Mouse (Mus musculus) heart, adult 2 months (tissue): ENCODE measurements around the gene Kif1c.

Experiments used
- CTCF ChIP-seq: fragments of 200-600 bp; IDR thresholded peaks from 2 replicates; pipeline ENCODE4 v1.8.1; 2022; ENCODE audit warnings: antibody characterized with exemption, mild to moderate bottlenecking, moderate library complexity
- EP300 ChIP-seq: fragments of 200-500 bp; IDR thresholded peaks from 2 replicates; pipeline ENCODE4 v1.6.1; 2011; ENCODE audit warnings: low read depth, low read length, control low read depth; ENCODE audit not compliant: insufficient read depth
- POLR2A ChIP-seq: fragments of 200-500 bp; IDR thresholded peaks from 2 replicates; pipeline ENCODE4 v1.6.1; 2011; ENCODE audit warnings: mild to moderate bottlenecking, low read depth, low read length, control low read depth; ENCODE audit not compliant: insufficient read depth

GRCm38 (mm10) chr11:70652029-70652883, 48.1 kb upstream of the Kif1c start:
- TF ChIP-seq CTCF (no peak), POLR2A (no peak; the same call in 1 of the 2 replicates), EP300 (no peak)
